In genomic region chr3:68269251-68269650, GRCm38 (mm10) we compare ENCODE assay signal across 27 mouse cellular contexts.
DNase-seq lines count a peak whose midpoint lies in the region; ATAC-seq lines count a peak whose summit lies in the region.
"Had no signal": no experiment of that assay in that cellular context is flagged by ENCODE, and none has a peak within 500 bp of the region (broad histone marks: within the 10 kb centered on the region; RNA-seq: fewer than 3 reads in every experiment).

No protein-coding gene starts in this region.

- no peak for ATAC-seq in forebrain, embryonic 13.5 days
- peak; percentile 69; the same call in 1 of the 2 replicates for ATAC-seq in kidney, embryonic 16.5 days (ENCODE audit: low FRiP score, low TSS enrichment)
- ATAC-seq in hindbrain, embryonic 12.5 days (ENCODE audit: low FRiP score) = peak; percentile 39; the same call in 1 of the 2 replicates
- no peak for ATAC-seq in midbrain, embryonic 14.5 days (ENCODE audit: low FRiP score, low TSS enrichment)
- ATAC-seq: CD4-positive, CD25-positive, alpha-beta regulatory T cell, adult 4 months; intestine, postnatal 0 days had no signal

- no peak for DNase-seq in forebrain, embryonic 10.5 days (ENCODE audit: extremely low spot score, low spot score)
- DNase-seq in kidney, adult 11 months = no peak
- no peak for DNase-seq in midbrain, embryonic 14.5 days
- DNase-seq in left cerebral cortex, adult 18-20 months (ENCODE audit: low spot score in 2 of 2) = no peak
- DNase-seq: adrenal gland, postnatal 14 days; cerebellum, adult 11 months; cerebellum, adult 9-10 months; gastrocnemius, postnatal 14 days; kidney, postnatal 25 days; lung, postnatal 36 days; thymus, adult 2 months; thymus, postnatal 4 days had no signal

- no peak overlapping the region for H3K9ac ChIP-seq in forebrain, embryonic 13.5 days
- no peak overlapping the region for H3K9ac ChIP-seq in kidney, embryonic 16.5 days (replicated peaks; ENCODE audit: low read length)
- H3K9ac ChIP-seq in hindbrain, embryonic 12.5 days = no peak overlapping the region
- H3K9ac ChIP-seq in midbrain, embryonic 14.5 days (replicated peaks; ENCODE audit: low read length) = no peak overlapping the region
- H3K9ac ChIP-seq: forebrain, embryonic 12.5 days; heart, embryonic 15.5 days; limb, embryonic 13.5 days; neural tube, embryonic 12.5 days had no signal

- no peak overlapping the region for H3K4me3 ChIP-seq in forebrain, embryonic 10.5 days
- no peak overlapping the region for H3K4me3 ChIP-seq in forebrain, embryonic 13.5 days
- H3K4me3 ChIP-seq in kidney, embryonic 16.5 days (ENCODE audit: low read length) = no peak overlapping the region
- H3K4me3 ChIP-seq in hindbrain, embryonic 12.5 days = no peak overlapping the region
- H3K4me3 ChIP-seq in midbrain, embryonic 14.5 days (replicated peaks; ENCODE audit: low read depth, low read length) = no peak overlapping the region
- H3K4me3 ChIP-seq: erythroblast, embryonic 14.5 days; forebrain, embryonic 12.5 days; heart, embryonic 10.5 days; heart, embryonic 15.5 days; layer of hippocampus, adult 2 months; limb, embryonic 13.5 days; myocyte; neural tube, embryonic 12.5 days had no signal

- peaks cover 4% of the 10 kb centered on the region; the same call in 1 of the 2 replicates for H3K9me3 ChIP-seq in forebrain, embryonic 10.5 days
- H3K9me3 ChIP-seq in forebrain, embryonic 13.5 days (replicated peaks) = peaks cover 3% of the 10 kb centered on the region; the same call in 1 of the 2 replicates
- H3K9me3 ChIP-seq in kidney, embryonic 16.5 days (ENCODE audit: low read length) = no peaks in the 10 kb centered on the region
- no peaks in the 10 kb centered on the region for H3K9me3 ChIP-seq in hindbrain, embryonic 12.5 days (replicated peaks)
- no peaks in the 10 kb centered on the region for H3K9me3 ChIP-seq in midbrain, embryonic 14.5 days (ENCODE audit: control insufficient read depth, low read length)
- H3K9me3 ChIP-seq: forebrain, embryonic 12.5 days; heart, embryonic 10.5 days; heart, embryonic 15.5 days; limb, embryonic 13.5 days; neural tube, embryonic 12.5 days had no signal

- H3K4me1 ChIP-seq in forebrain, embryonic 10.5 days = peaks cover 4% of the 10 kb centered on the region
- H3K4me1 ChIP-seq in forebrain, embryonic 13.5 days = peaks cover 11% of the 10 kb centered on the region; the same call in 1 of the 2 replicates
- no peaks in the 10 kb centered on the region for H3K4me1 ChIP-seq in kidney, embryonic 16.5 days (ENCODE audit: insufficient read depth, low read length)
- H3K4me1 ChIP-seq in hindbrain, embryonic 12.5 days = peaks cover 4% of the 10 kb centered on the region; the same call in 1 of the 2 replicates
- no peaks in the 10 kb centered on the region for H3K4me1 ChIP-seq in midbrain, embryonic 14.5 days (ENCODE audit: control insufficient read depth, insufficient read depth, low read length)
- H3K4me1 ChIP-seq: forebrain, embryonic 12.5 days; heart, embryonic 10.5 days; heart, embryonic 15.5 days; limb, embryonic 13.5 days; neural tube, embryonic 12.5 days had no signal

- 90% methylated on average over 4 of the region's 4 CpGs for WGBS in forebrain, embryonic 10.5 days
- WGBS in forebrain, embryonic 13.5 days = 89% methylated on average over 4 of the region's 4 CpGs
- 46% methylated on average over 4 of the region's 4 CpGs for WGBS in kidney, embryonic 16.5 days
- WGBS in hindbrain, embryonic 12.5 days = 56% methylated on average over 4 of the region's 4 CpGs
- 89% methylated on average over 4 of the region's 4 CpGs for WGBS in midbrain, embryonic 14.5 days

- no peak overlapping the region for H3K4me2 ChIP-seq in forebrain, embryonic 13.5 days
- no peak overlapping the region for H3K4me2 ChIP-seq in kidney, embryonic 16.5 days (replicated peaks; ENCODE audit: low read depth, low read length)
- H3K4me2 ChIP-seq in hindbrain, embryonic 12.5 days (replicated peaks) = no peak overlapping the region
- H3K4me2 ChIP-seq in midbrain, embryonic 14.5 days (ENCODE audit: low read length) = no peak overlapping the region
- H3K4me2 ChIP-seq: forebrain, embryonic 12.5 days; heart, embryonic 15.5 days; limb, embryonic 13.5 days; liver, embryonic 11.5 days; midbrain, embryonic 11.5 days; neural tube, embryonic 12.5 days had no signal

- H3K36me3 ChIP-seq in forebrain, embryonic 10.5 days (replicated peaks) = no peaks in the 10 kb centered on the region
- H3K36me3 ChIP-seq in forebrain, embryonic 13.5 days (ENCODE audit: poor library complexity, severe bottlenecking) = no peaks in the 10 kb centered on the region
- no peaks in the 10 kb centered on the region for H3K36me3 ChIP-seq in kidney, embryonic 16.5 days (ENCODE audit: insufficient read depth, low read length)
- no peaks in the 10 kb centered on the region for H3K36me3 ChIP-seq in hindbrain, embryonic 12.5 days
- H3K36me3 ChIP-seq in midbrain, embryonic 14.5 days (ENCODE audit: control insufficient read depth, insufficient read depth, low read length) = no peaks in the 10 kb centered on the region
- H3K36me3 ChIP-seq: forebrain, embryonic 12.5 days; heart, embryonic 10.5 days; heart, embryonic 15.5 days; limb, embryonic 13.5 days; neural tube, embryonic 12.5 days had no signal

- no peaks in the 10 kb centered on the region for H3K27me3 ChIP-seq in forebrain, embryonic 10.5 days (ENCODE audit: poor library complexity, severe bottlenecking)
- H3K27me3 ChIP-seq in forebrain, embryonic 13.5 days = no peaks in the 10 kb centered on the region
- no peaks in the 10 kb centered on the region for H3K27me3 ChIP-seq in kidney, embryonic 16.5 days (ENCODE audit: insufficient read depth, low read length)
- H3K27me3 ChIP-seq in hindbrain, embryonic 12.5 days = no peaks in the 10 kb centered on the region
- no peaks in the 10 kb centered on the region for H3K27me3 ChIP-seq in midbrain, embryonic 14.5 days (ENCODE audit: control insufficient read depth, insufficient read depth, low read length)
- H3K27me3 ChIP-seq: forebrain, embryonic 12.5 days; heart, embryonic 15.5 days; limb, embryonic 13.5 days; neural tube, embryonic 12.5 days had no signal

- H3K27ac ChIP-seq in forebrain, embryonic 10.5 days = peak overlapping the region; percentile 44; the same call in 1 of the 2 replicates
- H3K27ac ChIP-seq in forebrain, embryonic 13.5 days = no peak overlapping the region
- no peak overlapping the region for H3K27ac ChIP-seq in kidney, embryonic 16.5 days (ENCODE audit: low read length)
- peak overlapping the region; percentile 30; the same call in 1 of the 2 replicates for H3K27ac ChIP-seq in hindbrain, embryonic 12.5 days
- H3K27ac ChIP-seq in midbrain, embryonic 14.5 days (replicated peaks; ENCODE audit: low read depth, low read length) = no peak overlapping the region
- H3K27ac ChIP-seq: forebrain, embryonic 12.5 days; heart, embryonic 10.5 days; heart, embryonic 15.5 days; layer of hippocampus, adult 2 months; limb, embryonic 13.5 days; neural tube, embryonic 12.5 days had no signal

Comparison
In these comparisons a context has a peak if more than half of its experiments do, and no peak if none do; other contexts are left out.
1. H3K27ac ChIP-seq: peak in forebrain, embryonic 10.5 days (single experiment) and hindbrain, embryonic 12.5 days (single experiment); none in forebrain, embryonic 13.5 days (single experiment), kidney, embryonic 16.5 days (single experiment) and midbrain, embryonic 14.5 days (single experiment).
2. ATAC-seq: peak in kidney, embryonic 16.5 days (single experiment) and hindbrain, embryonic 12.5 days (single experiment); none in forebrain, embryonic 13.5 days (single experiment) and midbrain, embryonic 14.5 days (single experiment).